Mouse (Mus musculus): ENCODE measurements at regions not wholly inside any gene's neighbourhood (a gene's known extent, or its start where the extent isn't known, plus 50 kb on each side); places are given as distances from the start of the nearest gene placed in this dataset.

DNA sequence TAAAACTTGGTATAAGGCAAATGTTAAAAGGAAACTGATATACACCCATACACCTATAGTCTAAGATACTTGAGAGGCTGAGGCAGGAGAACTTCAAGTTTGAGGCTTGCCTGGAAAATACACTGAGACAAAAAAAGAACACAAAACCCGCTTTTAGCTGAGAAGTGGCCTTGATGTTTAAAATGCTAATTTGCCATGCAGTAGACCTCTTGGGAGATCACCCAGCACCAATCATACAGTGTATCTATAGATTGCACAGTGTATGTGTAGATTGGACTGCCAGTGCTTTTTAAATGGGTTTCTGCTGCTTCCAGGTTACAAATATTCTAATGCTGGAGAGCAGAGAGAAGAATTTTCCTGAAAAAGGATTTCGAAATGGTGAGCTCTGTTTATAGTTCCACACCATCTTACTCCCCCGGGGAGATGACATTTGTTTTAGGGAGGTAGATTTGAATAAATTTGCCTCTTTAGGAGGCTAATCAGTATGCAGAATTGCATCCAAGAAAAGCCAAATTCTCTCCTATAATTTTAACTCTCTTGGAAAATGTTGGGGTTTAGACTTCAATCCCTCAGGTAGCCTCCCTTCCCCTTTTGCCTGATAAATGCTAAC lies 194.0 kb downstream of the Otol1 start:
- DNase-seq (ENCODE audit: low spot score in 2 of 2): no peak

DNA sequence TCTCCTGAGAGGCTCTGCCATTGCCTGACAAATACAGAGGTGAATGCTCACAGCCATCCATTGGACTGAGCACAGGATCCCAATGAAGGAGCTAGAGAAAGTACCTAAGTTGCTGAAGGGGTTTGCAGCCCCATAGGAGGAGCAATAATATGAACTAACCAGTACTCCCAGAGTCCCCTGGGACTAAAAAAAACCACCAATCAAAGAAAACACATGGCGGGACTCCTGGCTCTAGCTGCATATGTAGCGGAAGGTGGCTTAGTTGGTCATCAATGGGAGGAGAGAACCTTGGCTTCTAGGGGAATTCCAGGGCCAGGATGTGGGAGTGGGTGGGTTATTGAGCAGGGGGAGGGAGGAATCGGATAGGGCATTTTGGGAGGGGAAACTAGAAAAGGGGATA lies 207.8 kb downstream of the Otol1 start:
- DNase-seq (ENCODE audit: low spot score in 2 of 2): no peak

DNA sequence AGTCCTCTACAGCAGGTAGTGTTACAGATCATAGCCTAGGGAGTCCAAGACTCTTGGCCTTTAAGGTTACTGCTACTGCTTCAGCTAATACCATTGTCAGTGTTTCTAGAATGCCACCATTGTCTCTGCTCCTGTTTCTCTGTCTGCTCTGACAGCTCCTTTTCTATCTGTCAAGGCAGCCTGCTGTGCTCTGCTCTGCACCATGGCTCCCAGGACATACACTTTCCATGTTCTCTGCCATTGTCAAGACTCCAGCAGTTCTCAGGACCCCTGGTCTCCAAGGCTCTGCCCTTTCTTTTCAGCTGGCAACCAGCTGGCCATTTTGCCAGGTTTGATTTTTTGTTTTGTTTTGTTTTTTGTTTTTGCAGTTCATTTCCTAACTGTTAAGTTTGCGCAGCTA lies 208.7 kb downstream of the Otol1 start:
- DNase-seq (ENCODE audit: low spot score in 2 of 2): no peak

GRCm38 (mm10) chr3:70218757-70219360 lies 211.4 kb downstream of the Otol1 start:
- no peak for DNase-seq (ENCODE audit: low spot score in 2 of 2)

DNA sequence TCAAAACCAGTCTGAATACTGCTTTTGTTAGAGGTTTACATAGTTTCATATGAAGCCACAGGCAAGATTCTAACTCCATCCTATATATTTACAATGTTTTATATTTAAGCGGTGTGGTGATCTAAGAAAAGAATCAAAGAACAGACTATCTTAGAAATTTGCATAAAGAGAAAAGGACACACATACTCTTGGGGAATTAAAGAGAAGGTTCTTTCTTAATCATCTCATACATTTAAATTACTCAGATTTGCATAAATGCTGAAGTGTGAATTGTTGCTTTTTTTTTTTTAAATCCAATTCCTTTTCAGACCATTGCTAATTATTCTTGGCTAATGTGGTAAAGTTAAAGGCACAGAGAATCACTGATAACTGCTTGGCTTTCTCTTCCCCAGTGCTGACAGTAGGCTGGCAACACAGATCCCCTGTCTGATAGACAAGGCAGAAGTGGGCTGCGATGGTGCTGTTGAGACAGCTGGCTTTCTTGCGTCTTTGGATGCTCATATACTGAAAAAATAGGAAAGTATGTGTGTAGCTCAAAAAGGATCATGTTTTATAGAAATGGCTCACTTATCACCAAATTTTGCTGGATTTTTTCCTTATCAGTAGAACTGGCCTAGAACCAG lies 216.1 kb downstream of the Otol1 start:
- DNase-seq (ENCODE audit: low spot score in 2 of 2): no peak

DNA sequence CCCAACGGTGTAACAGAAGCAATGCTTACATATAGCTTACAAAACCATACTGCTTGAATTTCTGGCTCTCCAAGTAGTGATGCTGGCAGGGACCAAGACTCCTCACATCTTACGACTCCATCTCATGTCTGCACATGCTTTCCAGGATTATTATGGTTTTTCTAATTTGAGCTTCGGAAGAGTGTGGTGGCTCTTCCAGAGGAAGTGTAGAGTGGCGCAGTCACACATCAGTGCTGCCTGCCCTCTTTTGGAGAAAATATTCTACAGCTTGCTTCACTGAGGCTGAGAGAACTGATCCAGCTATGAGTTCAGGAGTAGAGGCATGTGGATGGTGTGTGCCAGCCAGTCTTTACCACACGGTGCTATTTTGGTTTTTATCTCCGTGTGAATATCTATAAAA lies 217.4 kb downstream of the Otol1 start:
- DNase-seq (ENCODE audit: low spot score in 2 of 2): no peak

DNA sequence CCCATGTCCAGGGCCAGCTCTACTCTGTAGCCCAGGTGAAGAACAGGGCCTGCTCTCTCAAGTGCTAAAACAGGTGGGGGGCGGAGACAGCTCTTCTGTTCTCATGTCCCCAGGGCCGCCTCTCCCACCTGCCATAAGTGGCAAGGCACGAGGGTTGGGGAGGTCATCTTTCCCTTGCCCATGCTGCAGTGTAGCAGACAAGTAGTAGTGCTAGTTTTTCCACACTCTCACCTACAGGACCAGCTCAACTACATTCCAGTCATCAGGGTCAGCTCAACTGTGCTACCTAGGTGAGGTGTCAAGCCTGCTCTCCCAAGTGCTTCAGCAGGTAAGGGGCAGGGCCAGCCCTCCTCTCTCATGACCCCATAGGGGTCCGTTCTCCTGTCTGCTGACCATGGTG lies 219.8 kb downstream of the Otol1 start:
- no peak for DNase-seq (ENCODE audit: low spot score in 2 of 2)

DNA sequence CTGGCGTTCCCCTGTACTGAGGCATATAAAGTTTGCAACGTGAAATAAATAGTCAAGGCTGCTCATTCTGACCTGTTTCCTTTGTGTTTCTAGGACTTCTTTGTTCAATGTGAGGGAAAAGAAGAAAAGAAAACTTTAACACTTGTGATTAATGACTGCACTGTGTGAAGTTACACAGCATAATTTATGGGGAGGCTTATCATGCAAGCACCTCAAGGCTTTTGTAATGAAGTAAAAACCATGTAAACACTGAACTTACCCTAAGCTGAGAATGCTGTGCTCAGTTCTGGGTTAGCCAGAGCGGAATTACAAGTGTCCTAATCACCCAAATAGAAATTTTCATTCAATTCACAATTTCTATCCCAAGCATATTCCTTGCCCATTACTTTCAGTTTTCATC lies 241.2 kb downstream of the Otol1 start:
- DNase-seq (ENCODE audit: low spot score in 2 of 2): no peak

- DNase-seq (ENCODE audit: low spot score in 2 of 2): no peak
Observed at GRCm38 (mm10) chr3:70249922-70250321, 242.5 kb downstream of the Otol1 start.

DNA sequence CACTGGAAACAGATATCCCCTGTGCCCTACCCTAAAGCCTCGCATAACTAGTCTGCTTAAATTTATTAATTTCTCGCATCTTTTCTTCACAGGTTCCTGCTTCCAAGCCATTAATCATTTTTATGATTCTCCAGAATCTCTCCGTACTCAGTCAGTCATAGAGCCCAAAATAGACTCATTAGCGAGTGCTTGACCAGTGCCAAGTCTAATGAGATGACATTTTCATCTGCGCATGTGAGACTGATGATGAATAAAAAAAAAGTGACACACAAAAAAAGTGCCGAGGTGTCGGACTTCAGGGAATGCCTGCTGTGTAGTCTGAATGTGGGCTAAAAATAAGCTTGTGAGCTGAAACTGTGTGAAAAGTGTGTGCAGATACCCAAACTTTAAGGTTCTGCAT lies 243.3 kb downstream of the Otol1 start:
- no peak for DNase-seq (ENCODE audit: low spot score in 2 of 2)

DNA sequence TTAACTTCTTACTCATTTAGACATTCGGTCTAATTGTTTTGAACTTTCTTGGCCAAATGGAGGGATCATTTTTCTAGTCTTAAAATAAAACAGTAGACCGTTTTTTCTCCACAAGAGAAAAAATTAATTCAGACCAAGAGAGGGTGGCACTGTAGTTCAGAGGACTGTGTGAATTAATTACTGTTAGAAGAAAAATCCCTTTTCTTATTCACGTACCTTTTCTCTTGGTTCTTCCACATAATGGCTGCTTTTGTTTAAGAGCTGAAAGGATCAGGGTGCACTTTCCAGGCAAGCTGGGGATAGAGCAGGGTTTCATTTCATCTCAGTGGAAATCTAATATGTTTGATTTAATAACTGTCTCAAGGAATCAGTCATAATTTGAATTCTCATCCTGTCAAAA lies 255.9 kb downstream of the Otol1 start:
- DNase-seq (ENCODE audit: low spot score in 2 of 2): no peak

GRCm38 (mm10) chr3:70288590-70289388 lies 281.4 kb downstream of the Otol1 start:
- DNase-seq (ENCODE audit: low spot score in 2 of 2): no peak

- no peak for DNase-seq (ENCODE audit: low spot score in 2 of 2)
Observed at GRCm38 (mm10) chr3:70307556-70307955, 300.1 kb downstream of the Otol1 start.

DNA sequence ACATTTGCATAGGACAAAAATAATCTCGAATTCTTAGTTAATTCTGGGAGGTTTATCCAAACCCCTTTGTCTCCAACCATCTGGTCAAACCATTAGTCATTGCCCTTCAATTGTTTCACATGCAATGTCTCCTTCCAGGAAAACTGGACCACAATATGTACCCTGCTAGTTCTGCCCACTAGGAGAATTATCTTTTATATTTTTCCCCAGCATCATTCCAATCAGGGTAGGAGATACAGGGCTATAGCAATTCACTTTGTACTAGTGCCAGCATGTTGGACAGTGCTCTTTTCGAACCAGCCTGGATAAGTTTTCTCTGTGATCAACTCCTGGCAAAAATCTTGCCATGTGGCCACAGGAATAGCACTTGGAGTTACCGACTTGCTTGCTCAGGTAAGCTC lies 300.6 kb downstream of the Otol1 start:
- DNase-seq (ENCODE audit: low spot score in 2 of 2): no peak

GRCm38 (mm10) chr3:70309304-70309703 lies 301.9 kb downstream of the Otol1 start:
- DNase-seq (ENCODE audit: low spot score in 2 of 2): peak; percentile 11 to 46

GRCm38 (mm10) chr3:70311055-70311454 lies 303.6 kb downstream of the Otol1 start:
- DNase-seq (ENCODE audit: low spot score in 2 of 2): no peak

- no peak for DNase-seq (ENCODE audit: low spot score in 2 of 2)
Observed at GRCm38 (mm10) chr3:70312034-70312433, 304.6 kb downstream of the Otol1 start.

DNA sequence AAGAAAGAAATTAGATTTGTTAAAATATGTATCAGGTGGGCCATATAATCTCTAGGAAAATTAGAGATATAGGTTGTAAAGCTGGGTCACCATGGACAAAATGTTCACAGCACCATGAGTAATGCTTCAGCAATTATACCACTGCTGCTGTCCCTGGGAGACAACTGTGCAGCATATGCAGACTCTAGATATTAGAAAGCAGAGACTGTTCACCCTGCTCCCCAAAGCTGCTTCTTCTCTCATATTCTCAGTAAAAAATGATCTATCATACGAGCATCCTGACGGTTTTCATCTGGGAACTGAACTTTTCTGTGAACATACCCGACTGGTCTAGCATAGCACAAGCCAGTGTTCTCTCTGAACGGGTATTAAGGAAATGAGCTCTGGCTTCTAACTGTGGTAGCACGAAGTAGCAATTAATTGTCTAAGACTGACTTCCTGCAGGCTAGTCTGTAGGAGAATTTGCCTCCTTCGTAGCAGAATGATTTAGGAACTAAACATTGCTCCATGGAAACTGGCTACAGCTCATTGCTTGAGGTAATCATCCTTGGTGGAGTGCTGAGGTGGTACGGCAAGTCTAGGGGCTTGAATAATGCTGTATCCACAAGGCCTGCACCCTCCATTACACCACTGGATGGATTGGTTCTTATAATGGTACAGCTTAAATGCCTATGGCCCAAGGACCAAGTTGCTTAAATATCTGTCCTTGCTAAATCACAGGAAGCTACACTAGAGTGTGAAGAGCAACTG lies 305.9 kb downstream of the Otol1 start:
- DNase-seq (ENCODE audit: low spot score in 2 of 2): no peak

DNA sequence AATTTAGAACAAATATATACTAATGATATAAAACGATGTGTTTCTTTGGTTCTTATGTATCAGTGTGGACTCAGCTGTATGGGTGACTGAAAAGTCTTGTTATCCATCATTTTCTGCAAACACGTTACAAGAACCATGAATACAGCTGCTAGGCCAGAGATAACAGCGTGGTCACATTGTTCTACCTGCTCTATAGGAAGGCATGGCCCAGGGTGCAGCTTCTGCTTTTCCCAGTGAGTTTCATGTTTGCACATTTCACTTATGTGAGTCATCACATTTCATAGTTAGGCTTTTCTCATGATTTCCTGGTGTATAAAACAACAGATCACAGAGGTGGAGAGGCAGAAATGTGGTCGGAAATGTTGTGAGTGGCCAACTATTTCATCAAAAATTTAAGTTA lies 306.8 kb downstream of the Otol1 start:
- no peak for DNase-seq (ENCODE audit: low spot score in 2 of 2)

- no peak for DNase-seq (ENCODE audit: low spot score in 2 of 2)
Observed at GRCm38 (mm10) chr3:70318377-70318776, 311.0 kb downstream of the Otol1 start.

GRCm38 (mm10) chr3:70319139-70319538 lies 311.7 kb downstream of the Otol1 start:
- no peak for DNase-seq (ENCODE audit: low spot score in 2 of 2)
